Mouse (Mus musculus): Measurements from ENCODE around the gene Lhx1. TPM values are rescaled to one million over a fixed set of nuclear protein-coding genes. Genes with fewer than 3 reads are reported as not detected.

Gene Lhx1
- polyA plus RNA-seq, 1 experiment from 2014 or later: 37.6 TPM

GRCm38 (mm10) chr11:84475991-84476390, 49.3 kb downstream of the Lhx1 start:
- no peak for ATAC-seq (ENCODE audit: low FRiP score)
- Histone ChIP-seq H3K9ac (replicated peaks) (no peak overlapping the region), H3K4me3 (replicated peaks) (no peak overlapping the region), H3K27ac (replicated peaks) (no peak overlapping the region), H3K4me1 (peaks cover 5% of the 10 kb centered on the region), H3K27me3 (replicated peaks) (no peaks in the 10 kb centered on the region), H3K36me3 (0 out of 2 replicates have a peak, but pooled peaks cover 4% of the 10 kb centered on the region), H3K4me2 (no peak overlapping the region), H3K9me3 (replicated peaks) (no peaks in the 10 kb centered on the region)
- WGBS: 93% methylated on average over 4 of the region's 4 CpGs

- H3K4me3 ChIP-seq (replicated peaks): no peak overlapping the region
- no peaks in the 10 kb centered on the region for H3K4me1 ChIP-seq
- no peak overlapping the region for H3K4me2 ChIP-seq
- WGBS: 80% methylated on average over 4 of the region's 4 CpGs
- no peak overlapping the region for H3K9ac ChIP-seq (replicated peaks)
- no peaks in the 10 kb centered on the region for H3K27me3 ChIP-seq (replicated peaks)
- no peak overlapping the region for H3K27ac ChIP-seq (replicated peaks)
- ATAC-seq (ENCODE audit: low FRiP score): no peak
- no peaks in the 10 kb centered on the region for H3K9me3 ChIP-seq (replicated peaks)
- peaks cover 13% of the 10 kb centered on the region; the same call in 1 of the 2 replicates for H3K36me3 ChIP-seq
These were observed 52.2 kb downstream of the Lhx1 start for GRCm38 (mm10) chr11:84473093-84473667.

Other genes with a start within 250 kb of the Lhx1 start
- 49.8 and 53.9 TPM in 2 replicates for gene Aatf, start 12.0 kb downstream of the Lhx1 start, polyA plus RNA-seq (2015; fragmentation: Nextera tagmentation; extraction: Ambion mirVana)